Mouse (Mus musculus) lung, postnatal 0 days (tissue): ENCODE results near the gene Sema7a. TPM values are rescaled to one million over a fixed set of nuclear protein-coding genes. Genes with fewer than 3 reads are reported as not detected.
A peak's percentile ranks its signal among the peaks of the same experiment; 100 is the strongest.

ENCODE experiments used
- ATAC-seq: fragments of 200-750 bp; cut with Nextera tagmentation; 2 replicates; pipeline ENCODE4 v1.8.0; 2017; ENCODE audit warnings: moderate library complexity
- DNase-seq: peaks from one replicate; pipeline ENCODE4 v3.0.0-alpha.2; 2016; ENCODE audit warnings: low spot score
- H3K27ac ChIP-seq: fragments of 300-500 bp; sonication (generic); 2 replicates; pipeline ENCODE4 v1.5.1; 2014; ENCODE audit warnings: antibody characterized with exemption, mild to moderate bottlenecking, low read length, mixed read lengths
- H3K27me3 ChIP-seq: fragments of 300-500 bp; sonication (generic); replicated peaks from 2 replicates; pipeline ENCODE4 v1.6.1; 2014; ENCODE audit warnings: low read length, mixed read lengths; ENCODE audit not compliant: insufficient read depth
- H3K36me3 ChIP-seq: fragments of 300-500 bp; sonication (generic); 2 replicates; pipeline ENCODE4 v1.6.1; 2014; ENCODE audit warnings: low read length, mixed read lengths; ENCODE audit not compliant: insufficient read depth
- H3K4me1 ChIP-seq: fragments of 300-500 bp; sonication (generic); 2 replicates; pipeline ENCODE4 v1.6.1; 2014; ENCODE audit warnings: antibody characterized with exemption, low read depth, low read length, mixed read lengths; ENCODE audit not compliant: insufficient read depth
- H3K4me2 ChIP-seq: fragments of 300-500 bp; sonication (generic); replicated peaks from 2 replicates; pipeline ENCODE4 v1.6.1; 2014; ENCODE audit warnings: low read depth, mild to moderate bottlenecking, low read length, moderate library complexity, mixed read lengths
- H3K4me3 ChIP-seq: fragments of 300-500 bp; sonication (generic); 2 replicates; pipeline ENCODE4 v1.5.1; 2014; ENCODE audit warnings: low read depth, low read length
- H3K9ac ChIP-seq: fragments of 300-500 bp; sonication (generic); replicated peaks from 2 replicates; pipeline ENCODE4 v1.6.1; 2014; ENCODE audit warnings: low read depth, mild to moderate bottlenecking
- H3K9me3 ChIP-seq: fragments of 300-500 bp; sonication (generic); 2 replicates; pipeline ENCODE4 v1.6.1; 2016; ENCODE audit warnings: low read length, mixed read lengths
- CTCF ChIP-seq: IDR thresholded peaks from 2 replicates; pipeline ENCODE4 v1.5.1; 2016; ENCODE audit warnings: antibody characterized with exemption, mild to moderate bottlenecking
- EP300 ChIP-seq: IDR thresholded peaks from 2 replicates; pipeline ENCODE4 v1.6.1; 2016; ENCODE audit warnings: antibody characterized with exemption, mild to moderate bottlenecking, control low read depth
- WGBS: fragments of 180-500 bp; shearing (Covaris S2); extraction: QIAGEN DNeasy Blood & Tissue Kit; methylation state at CpG from one replicate; pipeline ENCODE4 v1.1.7; 2014; 5-methylcytosine and 5-hydroxymethylcytosine counted together
- polyA plus RNA-seq: library from polyadenylated mRNA; unstranded; fragments of >200 nt; fragmentation: Nextera tagmentation; extraction: Ambion mirVana; gene quantifications from 2 replicates; pipeline ENCODE4 v1.2.1, GENCODE M21; 2015

Gene Sema7a
- polyA plus RNA-seq, 1 experiment from 2014 or later = 8.4 TPM

DNA sequence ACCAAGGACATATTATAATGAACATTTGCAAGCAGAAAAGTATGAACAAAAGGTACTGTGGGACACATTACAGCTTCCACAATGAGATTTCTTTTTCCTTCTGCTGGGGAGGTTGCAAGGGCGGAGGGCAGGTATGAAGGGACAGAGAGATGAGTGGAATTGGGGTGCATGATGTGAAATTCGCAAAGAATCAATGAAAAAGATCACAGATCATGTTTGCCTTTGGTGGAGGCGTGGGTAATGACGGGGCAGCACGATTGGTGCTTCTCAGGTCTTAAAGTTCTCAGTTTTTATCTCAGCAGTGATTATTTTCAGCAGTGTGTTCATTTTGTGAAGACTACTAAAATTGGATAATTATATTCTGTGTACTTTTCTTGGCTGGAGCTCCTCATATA is 35.7 kb upstream of the Sema7a start:
- Histone ChIP-seq H3K4me3 (no peak overlapping the region), H3K4me2 (no peak overlapping the region), H3K27me3 (no peaks in the 10 kb centered on the region), H3K4me1 (no peaks in the 10 kb centered on the region), H3K27ac (no peak overlapping the region), H3K9ac (no peak overlapping the region), H3K36me3 (no peaks in the 10 kb centered on the region), H3K9me3 (no peaks in the 10 kb centered on the region)
- no peak for TF ChIP-seq CTCF
- no peak for TF ChIP-seq EP300
- 84% methylated on average over 5 of the region's 5 CpGs for WGBS
- no peak for DNase-seq
- ATAC-seq = no peak

DNA sequence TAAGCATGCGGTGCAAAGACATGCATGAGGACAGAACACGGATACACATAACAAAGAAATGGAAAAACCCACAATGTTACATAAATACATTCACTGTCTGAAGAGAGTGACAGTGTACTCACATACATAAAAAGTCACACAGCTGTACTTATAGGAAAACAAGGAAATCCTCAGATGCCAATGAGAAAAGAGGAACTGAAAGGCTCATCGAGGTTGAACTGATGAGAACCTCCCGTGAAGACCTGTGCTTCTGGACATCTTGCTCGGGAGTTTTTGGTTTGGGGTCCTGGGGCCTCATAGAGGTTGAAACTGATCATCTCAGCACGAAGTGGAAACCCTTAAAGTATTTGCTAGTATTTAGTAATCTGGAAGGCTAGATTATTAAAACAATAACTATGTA is 32.7 kb upstream of the Sema7a start:
- Histone ChIP-seq H3K4me1 (peaks cover 11% of the 10 kb centered on the region), H3K9ac (no peak overlapping the region), H3K27me3 (no peaks in the 10 kb centered on the region), H3K36me3 (no peaks in the 10 kb centered on the region), H3K9me3 (no peaks in the 10 kb centered on the region), H3K4me2 (no peak overlapping the region), H3K27ac (no peak overlapping the region), H3K4me3 (no peak overlapping the region)
- no peak for ATAC-seq
- 67% methylated on average over 6 of the region's 6 CpGs for WGBS
- TF ChIP-seq EP300 (no peak), CTCF (no peak)
- DNase-seq = no peak

DNA sequence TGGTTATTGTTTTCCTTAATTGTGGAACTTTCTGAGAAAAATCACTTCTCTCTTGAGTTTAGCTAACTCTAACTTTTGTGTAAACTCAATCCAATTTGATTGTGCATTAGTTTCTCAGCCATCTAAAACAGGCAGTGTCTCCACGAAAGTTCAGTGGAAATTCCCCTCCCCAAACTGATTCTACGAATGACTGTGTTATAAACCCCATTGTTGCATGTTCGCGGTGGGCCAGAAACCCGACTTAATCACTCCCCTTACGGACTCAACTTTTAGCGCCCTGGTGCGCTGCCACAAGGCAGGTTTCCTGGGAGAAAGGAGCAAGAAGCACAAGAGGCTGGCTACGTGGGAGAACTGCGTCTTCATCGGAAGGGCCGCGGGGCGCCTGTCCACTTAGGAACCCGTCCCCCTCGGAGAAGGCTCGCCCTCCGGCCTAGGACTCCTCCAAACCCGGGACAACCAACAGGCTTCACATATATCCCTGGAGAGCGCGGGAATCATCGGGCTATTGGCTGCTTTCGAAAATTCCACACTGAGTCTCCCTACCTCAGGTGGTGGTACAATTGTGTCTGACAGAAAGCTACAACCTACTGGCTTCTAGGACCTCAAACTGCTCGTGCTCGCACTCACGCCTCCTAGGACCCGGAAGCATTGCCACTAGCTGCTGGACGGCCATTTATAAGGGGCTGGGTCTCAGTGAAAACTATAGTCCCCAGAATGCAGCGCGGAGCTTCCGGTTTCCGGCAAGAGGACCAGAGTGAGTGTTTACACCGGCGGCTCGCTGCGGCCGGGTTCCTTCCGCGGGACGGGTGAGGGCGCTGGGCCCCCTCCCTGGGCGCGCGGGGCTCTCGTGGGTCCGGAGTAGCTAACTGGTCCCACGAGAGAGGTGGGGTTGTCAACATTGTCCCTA is 29.4 kb upstream of the Sema7a start, which contains the start of gene Ubl7:
Gene Ubl7 (plus strand): TSS at position 726 of the 907 bp plus-strand sequence.
- WGBS = 1% methylated on average over 47 of the region's 47 CpGs
- Histone ChIP-seq H3K4me2 (peak within 1 kb of the TSS; percentile 64), H3K9ac (peak within 1 kb of the TSS; percentile 63), H3K9me3 (no peaks in the 10 kb centered on the region), H3K27ac (peak within 1 kb of the TSS; percentile 83), H3K4me3 (peak within 1 kb of the TSS; percentile 66), H3K27me3 (no peaks in the 10 kb centered on the region), H3K36me3 (0 out of 2 replicates have a peak, but pooled peaks cover under 1% of the 10 kb centered on the region), H3K4me1 (peaks cover 11% of the 10 kb centered on the region)
- ATAC-seq = peak; percentile 99
- DNase-seq = peak; percentile 97
- TF ChIP-seq CTCF (peak; percentile 47), EP300 (peak; percentile 66)

DNA sequence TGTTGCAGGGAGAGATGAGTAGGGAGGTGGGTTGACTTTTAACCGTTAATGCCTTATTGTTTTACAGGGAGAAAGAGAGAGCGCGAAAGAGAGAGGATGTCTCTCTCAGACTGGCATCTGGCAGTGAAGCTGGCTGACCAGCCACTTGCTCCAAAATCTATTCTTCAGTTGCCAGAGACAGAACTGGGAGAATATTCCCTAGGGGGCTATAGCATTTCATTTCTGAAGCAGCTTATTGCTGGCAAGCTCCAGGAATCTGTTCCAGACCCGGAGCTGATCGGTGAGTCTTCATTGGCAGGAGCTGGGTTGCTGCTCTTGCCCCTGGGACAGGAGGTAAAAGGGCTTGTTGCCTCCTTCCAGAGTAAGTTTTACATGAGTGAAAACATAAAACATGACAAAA is 27.3 kb upstream of the Sema7a start:
- 87% methylated on average over 5 of the region's 5 CpGs for WGBS
- H3K4me2 ChIP-seq = no peak overlapping the region
- H3K4me1 ChIP-seq = peaks cover 11% of the 10 kb centered on the region
- no peak overlapping the region for H3K4me3 ChIP-seq
- no peak for ATAC-seq
- H3K36me3 ChIP-seq = peaks cover 6% of the 10 kb centered on the region; the same call in 1 of the 2 replicates
- no peaks in the 10 kb centered on the region for H3K9me3 ChIP-seq
- H3K9ac ChIP-seq = no peak overlapping the region
- TF ChIP-seq EP300 (no peak), CTCF (no peak)
- H3K27me3 ChIP-seq = no peaks in the 10 kb centered on the region
- no peak overlapping the region for H3K27ac ChIP-seq
- no peak for DNase-seq

DNA sequence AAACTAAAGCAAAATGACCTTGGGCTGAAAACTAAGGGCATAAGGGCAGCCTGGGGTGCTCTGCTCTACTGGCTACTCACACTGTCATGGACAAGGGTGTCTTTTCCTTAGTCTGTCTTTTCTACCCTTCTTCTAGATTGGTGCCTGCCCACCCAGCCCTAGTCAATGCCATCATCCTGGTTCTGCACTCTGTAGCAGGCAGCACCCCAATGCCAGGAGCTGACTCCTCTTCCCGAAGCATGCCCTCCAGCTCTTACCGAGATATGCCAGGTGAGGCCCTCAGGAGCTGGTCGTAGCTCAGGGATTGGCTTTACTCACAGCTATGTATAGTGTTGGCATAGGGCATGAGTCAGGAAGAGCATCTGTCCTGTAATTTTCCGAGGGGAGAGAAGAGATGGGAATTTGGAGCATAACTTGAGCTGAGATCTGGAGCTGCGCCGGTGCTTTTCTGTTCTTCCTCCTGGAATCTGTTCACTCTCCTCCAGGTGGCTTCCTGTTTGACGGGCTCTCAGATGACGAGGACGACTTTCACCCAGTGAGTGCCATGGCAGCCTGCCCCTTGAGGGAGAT is 18.3 kb upstream of the Sema7a start:
- DNase-seq (no peak), ATAC-seq (no peak)
- Histone ChIP-seq H3K4me3 (no peak overlapping the region), H3K9ac (no peak overlapping the region), H3K4me1 (no peaks in the 10 kb centered on the region), H3K36me3 (peaks cover 37% of the 10 kb centered on the region; the same call in 1 of the 2 replicates), H3K4me2 (no peak overlapping the region), H3K27me3 (no peaks in the 10 kb centered on the region), H3K27ac (no peak overlapping the region), H3K9me3 (no peaks in the 10 kb centered on the region)
- WGBS = 89% methylated on average over 9 of the region's 9 CpGs
- TF ChIP-seq EP300 = no peak
- no peak for TF ChIP-seq CTCF

DNA sequence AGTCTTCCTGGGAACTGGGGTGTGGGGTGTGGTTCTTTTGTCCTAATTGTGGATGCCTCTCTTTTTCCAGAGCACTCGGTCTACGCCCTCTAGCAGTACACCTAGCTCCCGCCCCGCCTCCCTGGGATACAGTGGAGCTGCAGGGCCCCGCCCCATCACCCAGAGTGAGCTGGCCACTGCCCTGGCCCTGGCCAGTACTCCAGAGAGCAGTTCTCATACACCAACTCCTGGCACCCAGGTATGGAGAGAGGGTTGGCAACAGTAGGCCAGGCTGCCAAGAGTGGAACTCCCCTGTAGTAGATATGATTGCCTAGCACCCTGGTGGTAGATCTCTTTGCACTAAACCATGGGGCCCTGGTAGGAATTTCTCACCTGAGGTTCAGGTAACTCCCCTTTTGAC is 17.5 kb upstream of the Sema7a start:
- ATAC-seq (no peak), DNase-seq (no peak)
- Histone ChIP-seq H3K9ac (no peak overlapping the region), H3K4me1 (no peaks in the 10 kb centered on the region), H3K4me3 (no peak overlapping the region), H3K27ac (no peak overlapping the region), H3K36me3 (peaks cover 40% of the 10 kb centered on the region; the same call in 1 of the 2 replicates), H3K27me3 (no peaks in the 10 kb centered on the region), H3K9me3 (no peaks in the 10 kb centered on the region), H3K4me2 (no peak overlapping the region)
- WGBS = 98% methylated on average over 5 of the region's 5 CpGs
- no peak for TF ChIP-seq EP300
- TF ChIP-seq CTCF = no peak
